Mouse (Mus musculus): Measurements from ENCODE around the gene Gm9837.

Gm9837 gene

DNA sequence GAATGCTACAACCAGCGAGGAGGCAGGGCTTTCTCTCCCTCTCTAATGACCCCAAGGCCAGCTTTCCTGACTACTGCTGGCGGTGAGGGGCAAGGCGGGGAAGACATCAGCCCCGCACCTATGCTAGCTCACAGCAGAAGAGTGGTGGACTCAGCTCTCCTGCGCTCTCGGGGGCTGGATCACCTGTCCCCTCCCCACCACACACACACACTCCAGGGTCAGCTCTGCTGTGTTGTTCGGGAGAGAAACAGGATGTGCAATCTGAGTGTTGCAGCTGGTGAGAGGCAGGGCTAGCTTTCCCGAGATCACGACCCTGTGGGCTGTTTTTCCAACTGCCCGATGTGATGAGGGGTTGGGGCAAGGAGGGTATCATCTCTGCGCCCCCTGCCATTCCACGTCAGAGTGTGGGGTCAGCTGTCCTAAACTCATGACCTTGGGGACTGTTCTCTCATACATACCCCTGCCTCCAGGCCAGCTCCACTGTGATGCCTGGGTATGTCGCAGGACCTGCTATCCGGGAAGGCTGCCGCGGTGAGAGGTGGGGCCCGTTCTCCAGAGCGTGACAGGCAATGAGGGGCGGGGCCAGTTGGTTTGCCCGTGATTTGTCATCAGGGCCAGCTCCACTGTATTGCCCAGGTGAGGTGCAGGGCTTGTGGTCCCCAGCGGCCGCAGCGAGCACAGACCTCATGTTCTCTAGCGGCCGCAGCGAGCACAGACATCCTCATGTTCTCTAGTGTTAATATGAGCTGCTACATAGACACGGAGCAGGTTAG is 16.7 kb upstream of the Gm9837 start:
- DNase-seq (ENCODE audit: low spot score), result no peak

DNA sequence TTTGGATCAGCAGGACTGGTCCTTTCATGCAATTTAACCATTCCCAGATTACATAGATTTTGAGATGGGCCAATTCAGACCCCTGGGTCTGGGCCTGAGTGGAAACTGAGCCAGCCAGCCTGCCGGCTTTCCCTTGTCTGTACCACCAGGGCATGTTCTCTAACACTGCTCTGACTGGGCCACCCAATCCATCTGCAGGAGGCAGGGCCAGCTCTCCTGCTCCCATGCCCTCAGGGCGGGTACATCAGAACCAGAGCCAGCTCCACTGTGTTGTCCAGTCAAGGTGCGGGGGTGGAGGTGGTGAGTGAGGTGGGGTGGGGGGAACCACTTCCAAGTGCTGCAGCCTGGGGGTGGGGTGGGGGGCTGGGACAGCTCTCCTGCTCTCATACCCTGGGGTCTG is 16.1 kb upstream of the Gm9837 start:
- no peak for DNase-seq (ENCODE audit: low spot score)

DNA sequence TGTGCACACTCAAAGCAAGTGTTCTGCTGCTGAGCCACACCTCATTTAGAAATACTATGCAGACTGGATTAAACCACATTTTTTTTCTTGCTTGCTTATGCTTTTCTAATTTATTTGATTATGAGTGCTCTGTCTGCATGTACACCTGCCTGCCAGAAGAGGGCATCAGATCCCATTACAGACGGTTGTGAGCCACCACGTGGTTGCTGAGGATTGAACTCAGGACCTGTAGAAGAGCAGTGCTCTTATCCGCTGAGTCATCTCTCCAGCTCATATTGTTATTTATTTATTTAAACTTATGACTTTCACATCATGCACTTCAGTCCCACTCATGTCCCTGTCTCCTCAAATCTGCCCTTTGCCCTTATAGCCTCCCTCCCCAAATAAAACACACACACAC is 15.4 kb upstream of the Gm9837 start:
- DNase-seq (ENCODE audit: low spot score), result no peak

DNA sequence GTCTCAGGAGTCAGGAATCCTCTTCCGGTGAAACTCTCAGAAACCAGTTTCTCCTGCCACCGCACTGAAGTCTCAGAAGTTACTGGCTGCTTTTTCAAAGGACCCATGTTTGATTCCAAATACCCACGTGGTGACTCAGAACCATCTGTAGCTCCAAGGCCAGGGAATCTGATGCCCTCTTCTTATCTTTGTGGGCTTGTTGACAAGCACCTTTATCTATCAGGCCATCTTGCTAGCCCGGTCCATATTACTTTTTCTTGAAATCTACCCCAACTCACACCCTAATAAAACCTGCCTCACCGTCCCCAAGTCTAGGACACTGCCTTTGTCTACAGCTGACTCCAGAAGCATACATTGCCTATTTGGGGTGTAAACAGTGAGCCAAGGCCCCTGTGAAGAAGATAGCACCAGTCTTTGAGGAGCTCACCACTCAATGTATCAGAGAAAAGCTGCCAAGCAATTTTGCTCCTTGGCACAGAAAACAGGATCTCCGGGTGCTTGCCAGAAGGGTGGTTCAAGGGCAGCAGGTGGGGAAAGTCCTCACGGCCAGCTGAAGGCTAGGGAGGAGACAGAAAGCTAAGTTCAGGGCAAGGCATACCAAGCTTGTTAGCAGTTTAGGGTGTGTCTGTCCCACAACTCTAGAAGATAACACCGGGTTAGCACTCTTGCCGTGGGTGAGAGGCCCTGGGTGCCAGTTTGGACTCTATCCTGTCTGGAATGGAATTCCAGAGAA is 13.0 kb upstream of the Gm9837 start:
- DNase-seq (ENCODE audit: low spot score), result no peak

DNA sequence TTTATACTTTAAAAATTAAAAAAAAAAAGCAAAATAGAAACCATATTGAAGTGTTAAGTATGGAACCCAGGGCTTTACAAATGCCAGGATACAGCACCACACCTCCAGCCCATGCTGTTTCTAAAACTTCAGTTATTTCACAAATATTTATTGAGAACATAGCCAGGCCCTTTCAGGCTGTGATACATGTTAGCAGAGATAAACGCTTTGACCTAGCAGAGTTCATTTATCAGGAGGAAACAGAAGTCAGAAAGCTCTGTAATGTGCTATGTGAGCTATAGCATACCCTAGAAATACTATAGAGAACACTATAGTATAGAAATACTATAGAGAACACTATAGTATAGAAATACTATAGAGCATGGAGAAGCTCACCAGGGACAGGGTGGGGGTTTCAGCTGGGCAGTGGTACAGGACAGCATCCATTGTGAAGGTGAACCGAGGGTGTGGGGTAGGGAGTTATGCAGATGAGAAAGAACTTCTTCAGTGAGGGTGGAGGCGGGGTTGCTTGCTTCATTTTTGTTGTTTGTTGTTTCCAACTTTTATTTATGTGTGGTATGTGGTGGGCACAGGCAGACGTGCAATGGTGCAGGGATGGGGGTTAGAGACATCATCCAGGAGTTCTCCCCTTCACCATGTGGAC is 10.9 kb upstream of the Gm9837 start:
- no peak for DNase-seq (ENCODE audit: low spot score)

DNA sequence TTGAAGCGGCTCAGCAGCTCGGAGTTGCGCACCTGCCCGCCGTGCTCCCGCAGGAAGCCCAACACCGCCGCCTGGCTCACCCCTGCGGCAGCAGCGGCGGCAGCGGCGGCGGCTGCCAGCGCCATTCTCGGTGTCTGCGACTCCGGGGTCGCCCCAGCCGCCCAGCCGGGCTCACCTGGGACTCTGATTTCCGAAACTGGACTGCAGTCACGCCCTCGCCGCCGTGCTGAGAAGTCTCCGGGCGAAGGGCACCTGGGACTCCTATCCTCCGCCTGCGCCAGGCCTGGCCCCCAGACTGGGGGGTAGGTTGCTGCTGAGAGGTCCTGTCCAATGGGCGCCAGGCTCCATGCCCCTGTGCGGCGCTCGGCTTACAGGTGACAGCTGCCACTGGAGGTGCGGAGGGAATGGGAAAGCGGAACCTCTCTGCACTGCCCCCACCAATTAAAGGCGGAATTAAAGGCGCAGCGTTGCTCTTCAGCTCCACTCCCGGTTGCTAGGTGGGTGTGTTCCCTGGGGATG is 9.6 kb upstream of the Gm9837 start, which contains the start of the genes Gm9945 and Sowaha:
Gene Gm9945 (plus strand): TSS at position 384 of the 519 bp plus-strand sequence.
Gene Sowaha (minus strand): TSS at position 492 of the 519 bp plus-strand sequence.
- DNase-seq (ENCODE audit: low spot score), result no peak

DNA sequence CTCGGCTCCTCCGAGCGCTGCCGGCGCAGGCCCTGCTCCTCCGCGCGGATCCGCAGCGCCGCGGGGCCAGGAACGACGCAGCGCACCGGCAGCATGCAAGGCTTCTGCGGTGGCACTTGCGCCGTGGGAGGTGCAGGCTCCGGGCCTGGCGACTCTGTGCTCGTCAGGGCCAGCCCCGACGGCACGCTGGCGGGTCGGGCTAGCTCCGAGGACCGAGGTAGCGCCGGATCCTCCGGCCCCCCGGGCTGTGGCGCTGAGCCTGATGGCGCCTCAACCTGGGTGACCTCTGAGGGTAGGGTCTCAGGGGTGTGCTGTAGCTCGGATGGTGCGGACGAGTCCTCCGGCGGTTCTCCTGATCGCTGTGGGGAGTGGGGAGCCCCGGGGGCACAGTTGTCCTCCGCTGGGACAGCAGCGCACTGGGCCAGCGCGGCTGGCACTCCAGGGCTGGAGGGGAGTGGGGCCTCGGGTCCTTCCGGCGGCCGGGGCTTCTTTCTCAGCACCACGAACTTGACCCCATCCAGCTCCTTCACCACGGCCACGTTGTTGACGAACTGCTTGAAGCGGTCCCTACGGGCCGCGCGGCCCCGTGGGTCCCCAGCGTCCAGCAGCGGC is 9.0 kb upstream of the Gm9837 start:
- DNase-seq (ENCODE audit: low spot score), result no peak

DNA sequence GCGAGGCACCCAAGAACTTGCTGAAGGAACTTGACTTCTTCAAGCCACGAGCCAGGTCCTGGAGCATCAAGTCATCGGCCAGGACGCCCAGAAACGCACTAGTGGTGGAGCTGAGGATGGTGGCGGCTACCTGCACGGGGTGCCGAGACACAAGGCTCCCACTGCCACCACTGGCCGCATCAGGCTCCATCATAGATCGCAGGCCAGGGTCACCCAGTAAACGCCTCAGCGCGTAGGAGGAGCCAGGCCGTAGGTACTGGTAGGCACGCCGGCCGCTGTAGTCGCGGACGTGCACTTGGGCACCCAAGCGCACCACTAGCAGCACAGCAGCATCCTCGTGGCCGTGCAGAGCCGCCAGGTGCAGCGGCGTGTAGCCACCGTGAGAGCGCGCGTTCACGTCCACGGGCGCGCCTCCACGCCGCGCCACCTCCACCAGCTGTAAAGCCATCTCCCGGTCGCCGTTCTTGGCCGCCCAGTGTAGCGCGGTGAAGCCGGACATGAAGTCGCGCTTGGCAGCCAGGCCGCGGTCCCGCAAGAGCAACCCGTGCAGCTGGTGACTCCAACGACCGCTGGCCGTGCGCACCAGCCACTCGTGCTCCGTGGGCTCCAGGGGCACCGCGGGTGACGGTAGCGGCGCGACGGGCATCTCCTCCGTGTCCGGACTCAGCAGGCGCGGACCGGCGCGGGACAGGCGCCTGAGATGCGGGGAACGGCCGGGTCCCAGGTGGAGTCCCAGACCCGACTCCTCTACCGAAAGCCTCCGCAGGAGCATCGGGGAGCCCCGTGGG is 8.3 kb upstream of the Gm9837 start:
- no peak for DNase-seq (ENCODE audit: low spot score)

DNA sequence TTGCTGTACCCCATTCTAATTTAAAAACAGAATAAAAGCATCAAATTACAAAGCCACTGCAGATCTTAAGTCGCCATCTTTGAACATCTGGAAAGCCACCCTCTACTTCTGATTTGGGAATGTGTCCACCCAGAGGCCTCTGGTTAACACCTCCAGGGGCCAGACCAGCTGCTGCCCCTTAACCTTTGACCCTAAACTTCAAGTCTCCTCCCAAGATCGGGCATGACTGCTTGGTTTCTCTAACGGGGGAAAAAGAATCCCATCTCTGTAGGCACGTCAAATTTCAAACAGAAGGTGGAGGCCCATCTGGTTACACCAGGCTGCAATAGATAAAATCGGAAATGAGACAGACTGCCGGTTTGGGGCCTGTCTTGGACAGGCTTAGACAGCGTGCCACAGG is 7.6 kb upstream of the Gm9837 start:
- no peak for DNase-seq (ENCODE audit: low spot score)

DNA sequence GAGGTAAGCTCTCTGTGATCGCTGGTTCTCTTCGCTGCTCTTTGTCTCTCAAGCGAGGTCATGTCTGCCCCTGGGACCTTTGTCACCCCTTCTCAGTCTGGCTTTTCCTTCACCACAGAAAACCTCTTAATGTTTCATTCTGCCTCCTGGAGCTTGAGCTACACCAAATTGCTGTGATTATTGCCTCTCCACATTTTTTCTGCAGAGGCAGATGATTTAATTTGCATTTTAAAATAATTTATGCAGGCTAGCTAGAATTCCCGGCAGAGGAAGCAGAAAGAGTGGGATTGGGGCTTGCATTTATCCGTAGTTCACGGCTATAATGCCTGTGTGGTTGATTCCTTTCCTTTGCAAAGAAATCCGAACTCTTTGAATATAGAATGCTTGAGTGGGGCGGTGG is 5.3 kb upstream of the Gm9837 start:
- no peak for DNase-seq (ENCODE audit: low spot score)

DNA sequence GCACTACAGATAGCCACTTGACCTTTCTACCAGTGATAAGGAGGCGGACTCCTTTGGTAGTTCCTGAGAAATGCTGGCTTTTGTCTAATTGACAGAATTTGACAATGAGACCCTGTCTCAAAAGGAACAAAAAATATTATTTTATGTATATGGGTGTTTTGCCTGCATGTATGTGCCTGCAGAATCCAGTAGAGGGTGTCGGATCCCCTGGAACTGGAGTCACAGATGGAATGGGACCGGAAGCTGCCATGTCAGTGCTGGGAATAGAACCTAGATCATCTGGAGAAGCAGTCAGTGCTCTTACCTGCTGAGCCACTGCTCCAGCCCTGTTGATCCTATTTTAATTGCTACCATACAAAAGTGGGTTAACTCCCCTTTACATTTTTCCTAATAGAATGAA is 2.4 kb upstream of the Gm9837 start:
- DNase-seq (ENCODE audit: low spot score), result no peak

DNA sequence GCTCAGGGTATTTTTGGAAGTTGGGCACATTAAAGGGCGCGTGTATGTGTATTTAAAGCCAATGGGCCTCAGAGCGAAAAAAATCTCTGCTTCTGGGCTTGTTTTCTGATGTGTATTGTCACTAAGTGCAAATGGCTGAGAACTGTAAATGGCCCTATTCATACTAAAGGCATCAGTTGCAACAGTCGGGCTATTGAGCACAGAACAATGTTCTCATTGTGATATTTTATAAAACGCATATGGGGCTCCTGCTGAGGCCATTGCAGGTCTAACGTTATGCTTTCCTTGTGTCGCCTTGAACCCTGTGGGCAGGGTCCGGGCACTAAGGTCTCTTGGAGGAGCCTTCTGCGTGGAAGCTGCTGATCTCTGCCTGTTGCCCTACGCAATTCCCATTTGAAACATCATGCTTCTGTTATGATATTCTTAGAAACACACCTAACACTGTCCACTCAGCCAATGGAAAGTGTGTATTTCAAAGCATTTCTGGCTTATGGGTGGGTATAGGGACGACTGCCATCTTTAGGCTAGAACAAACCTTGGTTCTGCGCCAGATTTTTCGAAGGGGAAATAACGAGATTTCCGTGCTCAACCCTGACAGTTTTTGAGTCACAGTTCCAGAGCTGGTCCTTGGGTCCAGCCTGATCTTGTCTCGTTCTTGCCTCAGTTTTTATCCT is 848 bp downstream of the Gm9837 start:
- DNase-seq (ENCODE audit: low spot score), result no peak

DNA sequence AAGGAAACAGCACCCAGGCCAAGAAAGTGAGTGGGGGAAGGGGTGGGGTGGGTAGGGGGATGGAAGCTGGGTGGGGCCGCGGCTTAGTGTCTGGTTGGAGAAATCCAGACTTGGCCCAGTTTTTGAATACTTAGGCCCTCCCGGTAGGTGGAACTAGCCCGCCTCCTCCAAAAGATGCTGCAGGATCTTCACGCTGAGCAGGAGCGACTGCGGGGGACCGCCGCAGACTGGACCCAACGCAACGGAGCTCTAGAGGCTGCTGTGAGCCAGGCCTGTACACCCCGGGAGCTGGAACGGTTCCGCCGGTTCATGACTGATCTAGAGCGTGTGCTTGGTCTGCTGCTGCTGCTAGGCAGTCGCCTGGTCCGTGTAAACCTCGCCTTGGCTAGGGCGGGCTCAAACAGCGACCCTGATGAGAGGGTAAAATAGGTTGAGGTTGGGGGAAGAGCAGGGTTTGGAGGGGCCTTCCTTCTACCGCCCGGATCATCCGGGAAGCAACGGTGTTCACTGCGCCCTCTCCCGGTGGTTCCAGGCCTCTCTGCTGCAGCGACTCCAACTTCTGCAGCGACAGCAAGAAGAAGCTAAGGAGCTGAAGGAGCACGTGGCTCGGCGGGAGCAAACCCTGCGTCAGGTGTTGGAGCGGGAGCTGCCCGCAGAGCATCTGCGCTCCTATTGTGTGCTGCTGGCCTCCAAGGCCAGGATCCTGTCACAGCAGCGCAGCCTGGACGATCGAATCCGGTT is 3.9 kb downstream of the Gm9837 start:
- DNase-seq (ENCODE audit: low spot score), result no peak

DNA sequence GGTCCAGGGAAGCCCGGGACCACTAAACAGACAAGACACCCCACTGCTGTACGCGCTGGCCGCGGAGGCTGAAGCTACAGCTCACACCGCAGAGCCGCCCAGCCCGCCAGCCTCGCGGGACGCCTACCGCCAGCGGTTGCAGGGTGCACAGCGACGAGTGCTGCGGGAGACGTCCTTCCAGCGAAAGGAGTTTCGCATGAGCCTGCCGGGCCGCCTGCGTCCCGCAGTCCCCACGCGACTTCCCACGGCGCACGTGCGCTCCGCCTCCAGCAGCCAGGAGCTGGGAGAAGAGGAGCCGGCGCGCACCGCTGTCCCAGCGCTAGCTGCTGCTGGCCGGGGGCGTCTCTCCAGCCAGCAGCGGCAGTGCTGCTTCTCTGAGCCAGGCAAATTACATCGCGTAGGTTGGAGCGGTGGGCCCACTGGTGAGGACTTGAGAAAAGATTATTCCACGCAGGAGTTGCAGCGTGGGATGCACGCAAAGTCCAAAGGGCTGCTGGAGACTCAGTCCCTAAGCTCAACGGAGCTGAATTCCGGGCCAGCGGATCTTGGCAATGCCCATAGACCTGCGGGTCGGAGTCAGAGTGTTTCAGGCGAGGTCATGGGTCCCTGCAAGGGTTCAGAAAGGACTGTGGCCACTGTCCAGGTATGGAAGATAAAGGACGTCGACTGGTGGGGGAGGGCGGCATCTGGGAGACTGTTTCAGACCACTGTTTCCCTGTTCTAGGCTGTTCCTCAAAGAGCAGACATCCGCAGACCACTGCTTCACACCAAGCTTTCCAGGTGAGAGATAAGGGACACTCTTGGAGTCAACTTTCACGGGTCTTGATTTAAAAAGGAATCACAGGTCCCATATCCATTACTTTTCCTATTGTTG is 6.5 kb downstream of the Gm9837 start:
- DNase-seq (ENCODE audit: low spot score), result no peak

DNA sequence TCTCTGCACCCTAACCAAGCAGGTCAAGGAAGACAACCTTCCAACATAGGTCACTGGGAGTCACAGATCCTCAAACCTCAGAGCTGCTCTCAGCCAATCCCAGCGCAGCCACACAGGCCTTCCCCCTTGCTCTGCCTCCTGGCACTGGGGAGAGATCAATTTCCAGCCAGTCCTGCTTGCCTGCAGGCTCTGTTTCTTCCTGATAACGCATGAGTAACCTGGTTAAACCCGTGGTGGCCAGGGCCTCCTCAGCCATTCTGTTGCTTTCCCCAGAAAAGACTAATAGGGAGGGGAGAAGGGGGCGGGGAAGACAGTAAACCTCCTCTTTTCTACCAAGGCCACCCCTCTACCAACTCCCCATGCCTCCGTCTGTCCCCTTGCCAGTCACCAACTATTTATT is 8.6 kb downstream of the Gm9837 start:
- DNase-seq (ENCODE audit: low spot score), result no peak

DNA sequence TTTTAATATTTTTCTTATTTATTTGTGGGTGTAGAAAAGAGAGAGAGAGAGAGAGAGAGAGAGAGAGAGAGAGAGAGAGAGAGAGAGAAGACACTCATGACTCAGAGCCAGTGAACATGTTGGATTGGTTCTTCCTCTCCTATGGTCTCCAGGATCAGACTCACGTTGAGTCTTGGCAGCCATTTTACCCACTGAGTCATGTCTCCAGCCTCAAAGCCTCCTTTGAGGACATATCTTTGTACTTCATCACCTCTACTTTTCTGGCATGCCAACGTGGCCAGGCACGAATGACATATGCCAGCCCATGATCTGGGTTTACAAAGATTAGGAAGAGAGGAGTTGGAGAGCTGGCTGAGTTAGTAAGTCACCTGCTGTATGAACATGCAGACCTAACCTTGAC is 10.1 kb downstream of the Gm9837 start:
- no peak for DNase-seq (ENCODE audit: low spot score)

DNA sequence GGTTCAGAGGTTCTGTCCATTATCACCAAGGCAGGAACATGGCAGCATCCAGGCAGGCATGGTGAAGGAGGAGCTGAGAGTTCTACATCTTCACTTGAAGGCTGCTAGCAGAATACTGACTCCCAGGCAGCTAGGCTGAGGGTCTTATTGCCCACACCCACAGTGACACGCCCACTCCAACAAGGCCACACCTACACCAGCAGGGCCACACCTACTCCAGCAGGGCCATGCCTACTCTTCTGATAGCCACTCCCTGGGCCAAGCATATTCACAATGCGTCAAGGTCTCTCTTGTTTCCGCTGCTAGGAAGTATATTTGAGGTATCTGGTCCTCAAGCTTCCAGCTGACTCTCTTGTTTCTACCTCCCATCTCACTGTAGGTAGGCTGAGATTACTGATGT is 11.3 kb downstream of the Gm9837 start:
- DNase-seq (ENCODE audit: low spot score), result no peak

DNA sequence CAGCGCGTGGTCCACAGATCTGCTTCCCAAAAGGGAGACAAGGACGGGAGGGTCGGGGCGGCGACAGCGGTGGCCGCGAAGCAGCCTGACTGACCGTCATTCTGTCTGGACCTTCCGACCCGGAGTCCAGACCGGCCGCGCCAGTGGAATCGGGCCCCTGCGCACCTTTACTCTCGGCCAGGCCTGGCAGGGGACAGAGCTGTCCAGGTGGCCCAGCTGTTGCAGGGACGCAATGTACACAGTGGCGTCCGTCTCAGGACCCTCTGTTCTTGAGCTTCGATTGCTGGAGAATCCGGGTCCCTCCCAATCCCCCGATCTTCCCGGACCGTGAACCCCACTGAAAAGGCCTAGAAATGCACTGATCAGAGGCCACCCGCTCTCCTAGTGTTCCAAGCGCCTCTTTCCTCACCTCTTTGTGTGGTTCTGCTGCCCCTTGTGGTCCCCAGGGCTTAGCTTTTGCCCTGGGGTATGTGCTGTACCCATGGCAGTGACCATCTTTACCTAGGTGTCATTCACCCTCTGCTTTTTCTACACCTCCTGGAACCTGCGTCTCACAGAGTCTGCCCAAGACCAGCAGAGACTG is 12.8 kb downstream of the Gm9837 start:
- no peak for DNase-seq (ENCODE audit: low spot score)

All from T-cell, adult 2 months (primary cell).